Mouse (Mus musculus) gastrocnemius, adult 18-20 months (tissue): ENCODE measurements around the gene Nrxn3. TPM values are rescaled to one million over a fixed set of nuclear protein-coding genes. Genes with fewer than 3 reads are reported as not detected.
A peak's percentile ranks its signal among the peaks of the same experiment; 100 is the strongest.

Experiments
- DNase-seq: peaks from one replicate; pipeline ENCODE4 v3.0.0; 2021; ENCODE audit warnings: low spot score
- total RNA-seq, 2 experiments: library from RNA; stranded (reverse); gene quantifications; 2 replicates each; pipeline ENCODE4 v1.2.3; 2021

Nrxn3 gene
- total RNA-seq, 2 experiments from 2014 or later, result 0.05 TPM

GRCm38 (mm10) chr12:89505121-89505764 lies 782.6 kb downstream of the Nrxn3 start:
- no peak for DNase-seq

- no peak for DNase-seq
Observed at GRCm38 (mm10) chr12:89508970-89509369, 786.3 kb downstream of the Nrxn3 start.

- DNase-seq, result peak; percentile 2
Observed at GRCm38 (mm10) chr12:89513759-89514158, 791.1 kb downstream of the Nrxn3 start.

- DNase-seq, result no peak
Observed at GRCm38 (mm10) chr12:89516046-89516445, 793.4 kb downstream of the Nrxn3 start.

GRCm38 (mm10) chr12:89530679-89531350 lies 808.1 kb downstream of the Nrxn3 start:
- no peak for DNase-seq

GRCm38 (mm10) chr12:89551291-89551690 lies 828.6 kb downstream of the Nrxn3 start:
- DNase-seq, result no peak

- DNase-seq, result no peak
Observed at GRCm38 (mm10) chr12:89553223-89553880, 830.7 kb downstream of the Nrxn3 start.

- no peak for DNase-seq
Observed at GRCm38 (mm10) chr12:89554171-89554570, 831.5 kb downstream of the Nrxn3 start.

- DNase-seq, result no peak
Observed at GRCm38 (mm10) chr12:89554740-89555430, 832.2 kb downstream of the Nrxn3 start.

- no peak for DNase-seq
Observed at GRCm38 (mm10) chr12:89558921-89559320, 836.2 kb downstream of the Nrxn3 start.

GRCm38 (mm10) chr12:89561989-89562565 lies 839.4 kb downstream of the Nrxn3 start:
- no peak for DNase-seq

GRCm38 (mm10) chr12:89568723-89569377 lies 846.2 kb downstream of the Nrxn3 start:
- DNase-seq, result no peak

GRCm38 (mm10) chr12:89592459-89592858 lies 869.8 kb downstream of the Nrxn3 start:
- DNase-seq, result no peak

GRCm38 (mm10) chr12:89613670-89614069 lies 891.0 kb downstream of the Nrxn3 start:
- no peak for DNase-seq

- no peak for DNase-seq
Observed at GRCm38 (mm10) chr12:89625746-89626145, 903.1 kb downstream of the Nrxn3 start.

GRCm38 (mm10) chr12:89640046-89640445 lies 917.4 kb downstream of the Nrxn3 start:
- DNase-seq, result no peak

- DNase-seq, result no peak
Observed at GRCm38 (mm10) chr12:89641460-89641859, 918.8 kb downstream of the Nrxn3 start.

GRCm38 (mm10) chr12:89653211-89653610 lies 930.5 kb downstream of the Nrxn3 start:
- no peak for DNase-seq

GRCm38 (mm10) chr12:89661219-89661618 lies 938.5 kb downstream of the Nrxn3 start:
- no peak for DNase-seq

- no peak for DNase-seq
Observed at GRCm38 (mm10) chr12:89668856-89669255, 946.2 kb downstream of the Nrxn3 start.

GRCm38 (mm10) chr12:89672819-89673218 lies 950.1 kb downstream of the Nrxn3 start:
- no peak for DNase-seq
